Mouse (Mus musculus): ENCODE data around the gene Trim2. TPM values are rescaled to one million over a fixed set of nuclear protein-coding genes. Genes with fewer than 3 reads are reported as not detected.

Trim2 gene
- polyA plus RNA-seq, 1 experiment from 2014 or later, result 136 TPM

- H3K4me3 ChIP-seq (ENCODE audit: low read depth, low read length), result no peak overlapping the region
- H3K4me2 ChIP-seq (ENCODE audit: low read depth, low read length), result 0 out of 2 replicates have a peak overlapping the region, but pooled peaks have one; percentile 11
- WGBS, result 52% methylated on average over 18 of the region's 18 CpGs
- H3K27ac ChIP-seq (ENCODE audit: low read depth, low read length), result no peak overlapping the region
- H3K4me1 ChIP-seq (ENCODE audit: control insufficient read depth, insufficient read depth, low read length), result no peaks in the 10 kb centered on the region
- no peaks in the 10 kb centered on the region for H3K9me3 ChIP-seq (ENCODE audit: control insufficient read depth, low read length)
- peak; percentile 60; the same call in 1 of the 2 replicates for ATAC-seq (ENCODE audit: low read depth)
- no peak overlapping the region for H3K9ac ChIP-seq (replicated peaks; ENCODE audit: low read depth, low read length)
- H3K36me3 ChIP-seq (ENCODE audit: control insufficient read depth, insufficient read depth, low read length), result no peaks in the 10 kb centered on the region
- H3K27me3 ChIP-seq (ENCODE audit: control insufficient read depth, insufficient read depth, low read length), result no peaks in the 10 kb centered on the region
Measured at GRCm38 (mm10) chr3:84313003-84313800, 6.5 kb upstream of the Trim2 start.

GRCm38 (mm10) chr3:84312326-84312725, 5.6 kb upstream of the Trim2 start:
- H3K4me3 ChIP-seq (ENCODE audit: low read depth, low read length), result no peak overlapping the region
- H3K36me3 ChIP-seq (ENCODE audit: control insufficient read depth, insufficient read depth, low read length), result no peaks in the 10 kb centered on the region
- H3K4me1 ChIP-seq (ENCODE audit: control insufficient read depth, insufficient read depth, low read length), result no peaks in the 10 kb centered on the region
- no peak overlapping the region for H3K4me2 ChIP-seq (ENCODE audit: low read depth, low read length)
- H3K9ac ChIP-seq (replicated peaks; ENCODE audit: low read depth, low read length), result no peak overlapping the region
- H3K27ac ChIP-seq (ENCODE audit: low read depth, low read length), result no peak overlapping the region
- 78% methylated on average over 5 of the region's 5 CpGs for WGBS
- H3K9me3 ChIP-seq (ENCODE audit: control insufficient read depth, low read length), result no peaks in the 10 kb centered on the region
- ATAC-seq (ENCODE audit: low read depth), result no peak
- no peaks in the 10 kb centered on the region for H3K27me3 ChIP-seq (ENCODE audit: control insufficient read depth, insufficient read depth, low read length)

- H3K4me3 ChIP-seq (ENCODE audit: low read depth, low read length), result no peak overlapping the region
- H3K4me2 ChIP-seq (ENCODE audit: low read depth, low read length), result no peak overlapping the region
- H3K36me3 ChIP-seq (ENCODE audit: control insufficient read depth, insufficient read depth, low read length), result no peaks in the 10 kb centered on the region
- H3K27me3 ChIP-seq (ENCODE audit: control insufficient read depth, insufficient read depth, low read length), result no peaks in the 10 kb centered on the region
- 74% methylated on average over 5 of the region's 5 CpGs for WGBS
- peaks cover 17% of the 10 kb centered on the region for H3K4me1 ChIP-seq (ENCODE audit: control insufficient read depth, insufficient read depth, low read length)
- no peaks in the 10 kb centered on the region; the same call in 1 of the 2 replicates for H3K9me3 ChIP-seq (ENCODE audit: control insufficient read depth, low read length)
- H3K27ac ChIP-seq (ENCODE audit: low read depth, low read length), result no peak overlapping the region
- H3K9ac ChIP-seq (replicated peaks; ENCODE audit: low read depth, low read length), result no peak overlapping the region
- no peak for ATAC-seq (ENCODE audit: low read depth)
Measured at GRCm38 (mm10) chr3:84307516-84307915, 839 bp upstream of the Trim2 start.

- Histone ChIP-seq H3K27me3 (ENCODE audit: control insufficient read depth, insufficient read depth, low read length) (no peaks in the 10 kb centered on the region), H3K4me3 (ENCODE audit: low read depth, low read length) (peak overlapping the region; percentile 40), H3K4me2 (ENCODE audit: low read depth, low read length) (peak overlapping the region; percentile 88), H3K36me3 (ENCODE audit: control insufficient read depth, insufficient read depth, low read length) (no peaks in the 10 kb centered on the region), H3K27ac (ENCODE audit: low read depth, low read length) (peak overlapping the region; percentile 75), H3K9ac (replicated peaks; ENCODE audit: low read depth, low read length) (0 out of 2 replicates have a peak overlapping the region, but pooled peaks have one; percentile 28), H3K9me3 (ENCODE audit: control insufficient read depth, low read length) (no peaks in the 10 kb centered on the region; the same call in 1 of the 2 replicates), H3K4me1 (ENCODE audit: control insufficient read depth, insufficient read depth, low read length) (peaks cover 28% of the 10 kb centered on the region)
- WGBS, result 14% methylated on average over 15 of the region's 15 CpGs
- ATAC-seq (ENCODE audit: low read depth), result 0 out of 2 replicates have a peak, but pooled peaks have one; percentile 4
Measured at GRCm38 (mm10) chr3:84305722-84306510, 761 bp downstream of the Trim2 start.

DNA sequence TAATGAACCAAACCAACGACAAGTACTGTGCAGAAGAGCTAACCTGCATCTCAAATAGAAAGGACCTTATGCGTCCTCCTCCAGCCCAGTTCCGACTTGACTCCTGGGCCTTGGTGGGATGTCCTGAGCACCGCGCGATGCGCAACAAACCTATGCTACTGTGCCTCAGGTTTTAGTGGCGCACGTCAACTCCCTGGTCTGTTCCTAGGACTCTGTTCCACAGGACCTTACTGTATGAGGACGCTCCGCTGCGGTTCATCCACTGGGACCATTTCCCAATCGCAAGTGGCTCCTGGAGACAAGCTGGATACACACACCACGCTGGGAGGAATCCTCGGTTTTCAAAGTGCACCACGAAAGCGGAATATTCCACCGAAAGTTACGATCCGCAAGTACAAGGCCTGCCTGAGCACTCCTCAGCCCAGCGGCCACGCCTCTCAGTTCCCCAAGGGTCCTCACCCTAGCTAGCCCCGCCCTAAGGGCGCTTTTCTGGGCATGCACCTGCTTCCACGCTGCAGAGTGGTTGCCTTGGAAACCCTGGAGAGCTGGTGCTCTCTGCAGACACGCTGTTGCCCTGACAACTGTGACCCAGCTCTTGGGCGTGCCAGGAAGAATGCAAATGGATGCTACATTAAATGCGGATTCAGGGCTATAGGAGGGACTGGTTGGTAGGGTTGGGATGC, 1.5 kb downstream of the Trim2 start:
- peak overlapping the region; percentile 40 for H3K4me3 ChIP-seq (ENCODE audit: low read depth, low read length)
- peak; percentile 94 for ATAC-seq (ENCODE audit: low read depth)
- WGBS, result under 1% methylated on average over 28 of the region's 28 CpGs
- peak overlapping the region; percentile 28; the same call in 1 of the 2 replicates for H3K9ac ChIP-seq (replicated peaks; ENCODE audit: low read depth, low read length)
- no peaks in the 10 kb centered on the region for H3K36me3 ChIP-seq (ENCODE audit: control insufficient read depth, insufficient read depth, low read length)
- H3K9me3 ChIP-seq (ENCODE audit: control insufficient read depth, low read length), result no peaks in the 10 kb centered on the region; the same call in 1 of the 2 replicates
- H3K27ac ChIP-seq (ENCODE audit: low read depth, low read length), result peak overlapping the region; percentile 75
- peaks cover 28% of the 10 kb centered on the region for H3K4me1 ChIP-seq (ENCODE audit: control insufficient read depth, insufficient read depth, low read length)
- H3K27me3 ChIP-seq (ENCODE audit: control insufficient read depth, insufficient read depth, low read length), result no peaks in the 10 kb centered on the region
- H3K4me2 ChIP-seq (ENCODE audit: low read depth, low read length), result peak overlapping the region; percentile 88

- Histone ChIP-seq H3K27ac (ENCODE audit: low read depth, low read length) (peak overlapping the region; percentile 75), H3K27me3 (ENCODE audit: control insufficient read depth, insufficient read depth, low read length) (no peaks in the 10 kb centered on the region), H3K4me1 (ENCODE audit: control insufficient read depth, insufficient read depth, low read length) (peaks cover 28% of the 10 kb centered on the region), H3K4me2 (ENCODE audit: low read depth, low read length) (peak overlapping the region; percentile 88), H3K36me3 (ENCODE audit: control insufficient read depth, insufficient read depth, low read length) (no peaks in the 10 kb centered on the region), H3K9me3 (ENCODE audit: control insufficient read depth, low read length) (no peaks in the 10 kb centered on the region; the same call in 1 of the 2 replicates), H3K4me3 (ENCODE audit: low read depth, low read length) (peak overlapping the region; percentile 40), H3K9ac (replicated peaks; ENCODE audit: low read depth, low read length) (peak overlapping the region; percentile 39)
- WGBS, result under 1% methylated on average over 32 of the region's 32 CpGs
- peak; percentile 61 for ATAC-seq (ENCODE audit: low read depth)
Measured at GRCm38 (mm10) chr3:84304339-84305009, 2.2 kb downstream of the Trim2 start.

GRCm38 (mm10) chr3:84303395-84303949, 3.2 kb downstream of the Trim2 start:
- Histone ChIP-seq H3K27me3 (ENCODE audit: control insufficient read depth, insufficient read depth, low read length) (no peaks in the 10 kb centered on the region), H3K36me3 (ENCODE audit: control insufficient read depth, insufficient read depth, low read length) (no peaks in the 10 kb centered on the region), H3K27ac (ENCODE audit: low read depth, low read length) (peak overlapping the region; percentile 75), H3K4me2 (ENCODE audit: low read depth, low read length) (peak overlapping the region; percentile 88), H3K9me3 (ENCODE audit: control insufficient read depth, low read length) (no peaks in the 10 kb centered on the region; the same call in 1 of the 2 replicates), H3K9ac (replicated peaks; ENCODE audit: low read depth, low read length) (peak overlapping the region; percentile 39), H3K4me1 (ENCODE audit: control insufficient read depth, insufficient read depth, low read length) (peaks cover 28% of the 10 kb centered on the region), H3K4me3 (ENCODE audit: low read depth, low read length) (peak overlapping the region; percentile 40)
- 23% methylated on average over 8 of the region's 8 CpGs for WGBS
- ATAC-seq (ENCODE audit: low read depth), result no peak

DNA sequence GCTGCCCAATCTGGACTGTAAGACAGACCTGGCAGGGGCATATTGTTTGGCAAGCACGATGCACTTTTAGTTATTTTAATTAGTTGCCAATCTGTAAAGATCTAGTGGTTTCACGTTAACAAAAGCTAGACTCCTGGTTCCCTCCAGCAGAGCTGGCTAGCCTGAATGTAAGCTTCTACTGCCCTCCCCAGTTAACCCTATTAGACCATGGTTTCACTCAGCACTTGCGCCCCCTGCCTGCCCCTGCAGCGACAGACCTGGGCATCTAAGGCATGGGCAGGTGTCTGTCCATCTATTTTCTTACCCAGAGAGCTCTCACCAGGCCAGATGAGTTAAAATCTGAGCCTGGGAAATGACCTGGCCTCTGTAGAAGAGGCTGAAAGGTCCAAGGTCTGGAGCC, 4.4 kb downstream of the Trim2 start:
- Histone ChIP-seq H3K27ac (ENCODE audit: low read depth, low read length) (peak overlapping the region; percentile 52; the same call in 1 of the 2 replicates), H3K9ac (replicated peaks; ENCODE audit: low read depth, low read length) (peak overlapping the region; percentile 39; the same call in 1 of the 2 replicates), H3K4me2 (ENCODE audit: low read depth, low read length) (peak overlapping the region; percentile 88; the same call in 1 of the 2 replicates), H3K9me3 (ENCODE audit: control insufficient read depth, low read length) (no peaks in the 10 kb centered on the region; the same call in 1 of the 2 replicates), H3K4me1 (ENCODE audit: control insufficient read depth, insufficient read depth, low read length) (peaks cover 28% of the 10 kb centered on the region), H3K27me3 (ENCODE audit: control insufficient read depth, insufficient read depth, low read length) (no peaks in the 10 kb centered on the region), H3K36me3 (ENCODE audit: control insufficient read depth, insufficient read depth, low read length) (no peaks in the 10 kb centered on the region), H3K4me3 (ENCODE audit: low read depth, low read length) (peak overlapping the region; percentile 40; the same call in 1 of the 2 replicates)
- no peak for ATAC-seq (ENCODE audit: low read depth)
- 12% methylated on average over 4 of the region's 4 CpGs for WGBS
